Mouse (Mus musculus) midbrain, embryonic 14.5 days (tissue): ENCODE data around the gene Dusp22. TPM values are rescaled to one million over a fixed set of nuclear protein-coding genes. Genes with fewer than 3 reads are reported as not detected.

Experiments
- ATAC-seq: fragments of 200-750 bp; cut with Nextera tagmentation; 2 replicates; pipeline ENCODE4 v1.8.0; 2017; ENCODE audit warnings: moderate number of reproducible peaks, moderate library complexity; ENCODE audit not compliant: low FRiP score, low TSS enrichment
- DNase-seq: peaks from one replicate; pipeline ENCODE4 v3.0.0-alpha.2; 2015
- H3K27ac ChIP-seq: fragments of 300-500 bp; sonication (generic); replicated peaks from 2 replicates; pipeline ENCODE4 v1.5.1; 2014; ENCODE audit warnings: mild to moderate bottlenecking, low read depth, low read length, moderate library complexity
- H3K27me3 ChIP-seq: fragments of 300-500 bp; sonication (generic); 2 replicates; pipeline ENCODE4 v1.6.1; 2014; ENCODE audit warnings: low read length, control low read depth, mixed read lengths; ENCODE audit not compliant: control insufficient read depth, insufficient read depth
- H3K36me3 ChIP-seq: fragments of 300-500 bp; sonication (generic); 2 replicates; pipeline ENCODE4 v1.6.1; 2014; ENCODE audit warnings: low read length, control low read depth; ENCODE audit not compliant: control insufficient read depth, insufficient read depth
- H3K4me1 ChIP-seq: fragments of 300-500 bp; sonication (generic); 2 replicates; pipeline ENCODE4 v1.6.1; 2014; ENCODE audit warnings: mild to moderate bottlenecking, antibody characterized with exemption, low read length, control low read depth; ENCODE audit not compliant: control insufficient read depth, insufficient read depth
- H3K4me2 ChIP-seq: fragments of 300-500 bp; sonication (generic); 2 replicates; pipeline ENCODE4 v1.6.1; 2014; ENCODE audit warnings: mild to moderate bottlenecking, low read length, moderate library complexity
- H3K4me3 ChIP-seq: fragments of 300-500 bp; sonication (generic); replicated peaks from 2 replicates; pipeline ENCODE4 v1.5.1; 2014; ENCODE audit warnings: low read depth, low read length
- H3K9ac ChIP-seq: fragments of 300-500 bp; sonication (generic); replicated peaks from 2 replicates; pipeline ENCODE4 v1.6.1; 2014; ENCODE audit warnings: mild to moderate bottlenecking, low read length, moderate library complexity
- H3K9me3 ChIP-seq: fragments of 300-500 bp; sonication (generic); 2 replicates; pipeline ENCODE4 v1.6.1; 2016; ENCODE audit warnings: low read length, control low read depth, mixed read lengths; ENCODE audit not compliant: control insufficient read depth
- WGBS: fragments of 180-500 bp; shearing (Covaris S2); extraction: QIAGEN DNeasy Blood & Tissue Kit; methylation state at CpG from one replicate; pipeline ENCODE4 v1.1.7; 2014; 5-methylcytosine and 5-hydroxymethylcytosine counted together
- polyA plus RNA-seq: library from polyadenylated mRNA; unstranded; fragments of >200 nt; fragmentation: Nextera tagmentation; extraction: Ambion mirVana; gene quantifications from 2 replicates; pipeline ENCODE4 v1.2.1, GENCODE M21; 2014

The Dusp22 gene
- polyA plus RNA-seq, 1 experiment from 2014 or later = 27.9 TPM

DNA sequence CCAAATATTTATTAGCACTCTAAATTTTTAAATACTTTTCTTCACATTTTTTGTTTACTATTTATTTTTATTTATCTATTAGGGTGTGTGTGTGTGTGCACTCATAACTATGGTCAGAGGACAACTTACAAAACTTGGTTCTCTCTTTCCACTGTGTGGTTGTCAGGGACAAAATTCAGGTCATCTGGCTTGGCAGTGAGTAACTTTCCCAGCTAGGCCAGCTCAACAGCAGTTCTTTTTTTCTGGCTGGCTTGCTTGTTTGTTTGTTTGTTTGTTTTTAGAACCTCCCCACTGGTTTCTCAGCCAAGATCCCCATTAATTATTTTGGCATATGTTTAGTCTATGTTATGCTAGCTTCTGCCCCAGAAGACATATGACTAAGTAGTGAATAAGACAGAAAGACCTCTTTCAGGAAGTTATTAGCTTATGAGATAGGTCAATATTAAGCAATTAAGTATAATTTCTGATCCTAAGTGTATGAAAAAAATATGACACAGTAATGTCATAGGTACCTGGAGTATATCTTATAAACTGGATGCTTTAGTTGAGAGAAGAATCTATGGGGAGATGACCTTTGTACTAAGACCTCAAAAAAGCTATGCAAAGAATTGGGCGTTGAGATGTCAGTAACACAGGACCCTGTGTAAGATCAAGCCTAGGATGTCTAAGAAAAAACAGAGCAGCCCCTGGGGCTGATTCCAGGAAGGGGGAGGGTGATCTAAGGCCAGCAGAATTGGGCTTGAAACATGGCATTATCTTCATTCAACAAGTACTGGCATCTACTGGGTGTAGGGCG, 1.4 kb upstream of the Dusp22 start:
- no peaks in the 10 kb centered on the region for H3K36me3 ChIP-seq
- no peak overlapping the region for H3K27ac ChIP-seq
- no peak overlapping the region for H3K4me2 ChIP-seq
- ATAC-seq (no peak), DNase-seq (no peak)
- no peak overlapping the region for H3K4me3 ChIP-seq
- no peaks in the 10 kb centered on the region for H3K27me3 ChIP-seq
- H3K9ac ChIP-seq = no peak overlapping the region
- H3K9me3 ChIP-seq = no peaks in the 10 kb centered on the region
- 90% methylated on average over 2 of the region's 2 CpGs for WGBS
- peaks cover 7% of the 10 kb centered on the region; the same call in 1 of the 2 replicates for H3K4me1 ChIP-seq

DNA sequence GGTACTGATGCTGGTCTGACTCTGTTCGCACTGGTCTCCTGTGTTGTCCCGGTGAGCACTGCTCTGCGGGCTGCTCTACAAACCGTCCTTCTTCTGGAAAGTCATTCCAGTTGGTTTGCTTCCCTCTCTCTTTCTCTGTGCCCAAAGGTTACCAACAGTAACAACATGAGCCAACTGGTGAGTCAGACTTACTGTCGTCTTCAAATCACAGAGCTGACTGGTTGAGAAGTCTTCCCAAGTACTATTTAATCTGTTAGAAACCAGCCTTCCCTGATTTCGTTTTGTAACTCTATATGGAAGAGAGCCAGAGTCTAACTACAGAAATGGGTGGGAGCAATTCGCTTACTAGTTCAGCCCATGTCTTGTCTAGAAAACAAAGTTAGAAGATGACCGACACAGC, 5.5 kb downstream of the Dusp22 start:
- 93% methylated on average over 8 of the region's 8 CpGs for WGBS
- Histone ChIP-seq H3K27me3 (no peaks in the 10 kb centered on the region), H3K4me1 (peaks cover 2% of the 10 kb centered on the region; the same call in 1 of the 2 replicates), H3K9me3 (no peaks in the 10 kb centered on the region), H3K27ac (no peak overlapping the region), H3K4me2 (no peak overlapping the region), H3K9ac (no peak overlapping the region), H3K4me3 (no peak overlapping the region), H3K36me3 (no peaks in the 10 kb centered on the region)
- ATAC-seq = no peak
- no peak for DNase-seq

DNA sequence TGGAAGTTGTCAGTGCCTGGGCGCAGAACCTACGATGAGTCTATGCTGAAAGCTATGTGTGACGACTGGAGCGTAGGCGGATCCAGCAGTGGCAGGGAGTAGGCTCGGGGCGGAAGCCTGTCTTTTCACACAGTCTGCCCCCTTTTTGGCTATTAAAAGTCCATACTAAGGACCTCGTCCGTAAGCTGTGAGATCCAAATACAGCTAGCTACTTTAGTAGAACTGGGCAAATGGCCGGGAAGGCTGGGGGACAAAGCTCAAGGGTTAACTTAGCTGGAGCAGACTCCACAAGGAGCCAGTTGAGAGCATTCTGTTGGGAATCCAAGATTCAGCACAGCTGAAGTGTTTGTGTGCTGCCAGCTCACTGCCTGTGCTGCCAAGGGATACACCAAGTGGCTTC, 6.7 kb downstream of the Dusp22 start:
- Histone ChIP-seq H3K36me3 (no peaks in the 10 kb centered on the region), H3K4me1 (no peaks in the 10 kb centered on the region), H3K4me3 (no peak overlapping the region), H3K9ac (no peak overlapping the region), H3K27ac (no peak overlapping the region), H3K27me3 (no peaks in the 10 kb centered on the region), H3K4me2 (no peak overlapping the region), H3K9me3 (no peaks in the 10 kb centered on the region)
- no peak for ATAC-seq
- no peak for DNase-seq
- 92% methylated on average over 10 of the region's 10 CpGs for WGBS

DNA sequence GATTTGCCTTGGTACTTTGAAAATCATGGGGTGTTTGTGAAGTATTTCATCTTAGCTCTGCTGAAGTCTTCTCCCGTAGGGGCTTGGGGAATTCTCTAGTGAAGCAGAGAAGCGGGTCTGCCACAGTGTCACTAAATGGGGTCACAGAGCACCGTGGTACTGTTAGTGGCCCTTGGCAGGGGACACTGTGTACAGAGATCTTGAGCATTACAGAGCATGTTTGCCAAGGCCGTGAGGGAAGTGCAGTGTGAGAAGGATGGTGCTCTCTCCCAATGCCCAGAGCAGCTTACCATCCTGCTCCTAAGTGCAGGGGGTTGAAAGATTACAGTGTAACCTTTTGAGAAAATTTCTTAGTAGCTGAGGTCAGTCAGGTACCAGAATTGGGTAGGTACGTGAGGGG, 8.5 kb downstream of the Dusp22 start:
- DNase-seq (no peak), ATAC-seq (no peak)
- 89% methylated on average over 5 of the region's 5 CpGs for WGBS
- Histone ChIP-seq H3K36me3 (no peaks in the 10 kb centered on the region), H3K27ac (no peak overlapping the region), H3K4me2 (no peak overlapping the region), H3K9ac (no peak overlapping the region), H3K4me1 (no peaks in the 10 kb centered on the region), H3K27me3 (no peaks in the 10 kb centered on the region), H3K9me3 (no peaks in the 10 kb centered on the region), H3K4me3 (no peak overlapping the region)

DNA sequence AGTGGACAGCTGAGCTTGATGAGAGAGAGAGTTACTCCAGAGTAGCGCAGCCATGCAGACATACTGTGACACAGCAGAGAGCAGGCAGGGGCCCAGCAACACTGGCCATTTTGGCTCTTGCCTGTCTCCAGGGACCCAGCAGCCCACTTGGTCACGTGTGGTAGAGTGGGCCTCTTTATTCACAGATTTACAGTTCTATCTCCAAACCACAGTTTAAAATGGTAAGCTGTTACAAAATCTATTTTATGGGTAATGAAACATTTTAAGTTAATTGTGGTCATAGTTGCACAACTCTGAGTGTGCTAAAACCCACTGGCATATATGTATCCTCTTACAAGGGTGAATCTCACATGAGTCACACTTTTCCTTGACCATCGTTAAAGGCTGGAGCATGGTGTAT, 9.5 kb downstream of the Dusp22 start:
- DNase-seq (no peak), ATAC-seq (no peak)
- Histone ChIP-seq H3K27ac (no peak overlapping the region), H3K27me3 (no peaks in the 10 kb centered on the region), H3K4me2 (no peak overlapping the region), H3K4me3 (no peak overlapping the region), H3K9ac (no peak overlapping the region), H3K36me3 (no peaks in the 10 kb centered on the region), H3K9me3 (no peaks in the 10 kb centered on the region), H3K4me1 (no peaks in the 10 kb centered on the region)
- 91% methylated on average over 3 of the region's 3 CpGs for WGBS

DNA sequence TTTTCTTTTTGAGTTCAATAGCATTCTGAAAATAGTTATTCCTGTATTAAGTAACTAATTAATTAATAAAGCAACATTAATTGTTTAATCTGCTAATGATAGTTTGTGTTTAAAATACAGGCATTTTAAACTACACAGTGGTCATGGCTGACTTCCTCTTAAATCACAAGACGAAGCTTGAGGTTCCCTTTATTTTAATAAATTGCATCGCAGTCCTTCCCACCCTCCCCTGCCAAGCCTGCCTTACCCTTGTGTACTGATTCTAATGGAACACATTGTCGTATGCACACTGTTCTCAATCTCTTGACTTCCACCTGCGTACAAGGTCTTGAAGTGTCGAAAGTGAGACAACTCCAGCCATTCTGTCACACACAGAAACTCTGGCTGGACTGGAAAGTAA, 14.1 kb downstream of the Dusp22 start:
- H3K9me3 ChIP-seq = no peaks in the 10 kb centered on the region
- no peaks in the 10 kb centered on the region for H3K4me1 ChIP-seq
- no peak overlapping the region for H3K9ac ChIP-seq
- H3K27me3 ChIP-seq = no peaks in the 10 kb centered on the region
- no peak overlapping the region for H3K4me2 ChIP-seq
- H3K27ac ChIP-seq = no peak overlapping the region
- ATAC-seq (no peak), DNase-seq (no peak)
- WGBS = 95% methylated on average over 5 of the region's 5 CpGs
- no peak overlapping the region for H3K4me3 ChIP-seq
- 0 out of 2 replicates have a peak, but pooled peaks cover 3% of the 10 kb centered on the region for H3K36me3 ChIP-seq

DNA sequence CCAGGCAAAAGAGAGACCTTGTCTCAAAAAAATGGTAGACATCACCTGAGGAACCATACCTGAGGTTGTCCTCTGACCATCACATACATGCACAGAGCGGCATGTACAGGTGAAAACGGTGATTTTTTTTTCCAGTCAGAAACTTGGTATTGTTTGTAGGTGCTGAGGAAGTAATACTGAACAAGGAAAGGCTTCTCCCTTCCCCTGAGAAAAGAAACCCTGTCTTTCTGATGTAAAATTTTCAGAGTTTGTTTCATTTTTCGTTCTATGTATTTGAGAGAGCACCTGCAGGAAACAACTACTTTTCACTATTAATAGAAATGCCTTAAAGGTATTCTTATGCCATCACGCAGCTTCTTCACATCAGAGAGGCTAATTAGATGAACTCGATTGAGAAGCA, 19.0 kb downstream of the Dusp22 start:
- WGBS = 92% methylated on average over 5 of the region's 5 CpGs
- Histone ChIP-seq H3K27me3 (no peaks in the 10 kb centered on the region), H3K9me3 (no peaks in the 10 kb centered on the region), H3K36me3 (0 out of 2 replicates have a peak, but pooled peaks cover 3% of the 10 kb centered on the region), H3K4me2 (no peak overlapping the region), H3K4me3 (no peak overlapping the region), H3K27ac (no peak overlapping the region), H3K9ac (no peak overlapping the region), H3K4me1 (no peaks in the 10 kb centered on the region)
- no peak for ATAC-seq
- DNase-seq = no peak

DNA sequence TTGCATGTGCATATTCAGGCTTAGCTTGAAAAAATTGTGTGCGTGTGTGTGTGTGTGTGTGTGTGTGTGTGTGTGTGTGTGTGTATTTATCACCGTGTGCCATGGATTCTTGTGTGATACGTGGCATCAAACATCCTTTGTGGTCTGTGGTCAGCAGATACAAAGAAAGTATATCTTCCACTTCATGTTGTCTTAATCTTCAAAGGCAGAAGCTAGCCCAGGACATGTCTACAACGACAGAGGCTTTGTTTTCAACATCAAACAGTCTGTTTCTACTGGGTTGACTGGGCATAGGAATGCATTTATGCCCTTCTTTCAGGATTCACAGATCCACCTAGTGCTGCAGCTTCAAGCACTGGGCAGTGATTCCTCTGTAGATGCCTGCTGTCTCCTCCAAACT, 22.1 kb downstream of the Dusp22 start:
- no peak for ATAC-seq

DNA sequence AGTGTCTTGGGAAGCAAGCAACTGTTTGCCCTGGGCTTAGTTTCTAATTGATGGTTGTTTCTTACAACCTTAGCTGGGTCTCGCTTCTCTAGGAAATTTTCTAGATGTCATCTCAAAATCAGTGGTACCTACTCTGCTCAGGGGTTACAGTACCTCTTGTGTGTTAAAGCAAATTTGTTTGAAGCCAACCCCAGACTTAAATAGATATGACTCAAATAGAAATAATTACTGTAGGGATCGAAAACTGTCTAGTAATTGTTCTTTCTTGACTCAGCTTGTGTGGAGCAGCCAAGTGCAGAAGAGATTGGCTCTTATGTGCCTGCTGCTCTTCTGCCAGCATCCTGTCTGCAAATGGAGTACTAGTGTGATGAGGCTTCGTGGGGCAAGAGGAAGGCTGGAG, 22.5 kb downstream of the Dusp22 start:
- Histone ChIP-seq H3K27ac (no peak overlapping the region), H3K4me1 (no peaks in the 10 kb centered on the region), H3K4me2 (no peak overlapping the region), H3K4me3 (no peak overlapping the region), H3K9ac (no peak overlapping the region), H3K9me3 (no peaks in the 10 kb centered on the region), H3K27me3 (no peaks in the 10 kb centered on the region), H3K36me3 (0 out of 2 replicates have a peak, but pooled peaks cover 3% of the 10 kb centered on the region)
- DNase-seq (no peak), ATAC-seq (no peak)
- 86% methylated on average over 3 of the region's 3 CpGs for WGBS

More for the DNA sequence above, 22.1 kb downstream of the Dusp22 start:
- H3K27me3 ChIP-seq = no peaks in the 10 kb centered on the region
- no peak overlapping the region for H3K27ac ChIP-seq
- no peak for DNase-seq
- H3K4me1 ChIP-seq = no peaks in the 10 kb centered on the region
- no peak overlapping the region for H3K4me3 ChIP-seq
- H3K9me3 ChIP-seq = no peaks in the 10 kb centered on the region
- WGBS = 57% methylated on average over 4 of the region's 4 CpGs
- no peak overlapping the region for H3K4me2 ChIP-seq
- H3K9ac ChIP-seq = no peak overlapping the region
- 0 out of 2 replicates have a peak, but pooled peaks cover 3% of the 10 kb centered on the region for H3K36me3 ChIP-seq
